ENCODE assay signal across 8 mouse cellular contexts in genomic region chr15:62286666-62287655, GRCm38 (mm10).
DNase-seq lines count a peak whose midpoint lies in the region; ATAC-seq and TF ChIP-seq lines count a peak whose summit lies in the region.

No protein-coding gene starts in this region.

- no peaks in the 10 kb centered on the region for H3K4me1 ChIP-seq in ES-E14 (ENCODE audit: control insufficient read depth in 2 of 2, insufficient read depth in 2 of 2, low read length in 2 of 2, poor library complexity in 1 of 2)
- peaks cover 36% of the 10 kb centered on the region for H3K4me1 ChIP-seq in kidney, embryonic 15.5 days

- intact Hi-C loops in gastrocnemius, postnatal 14 days (cut with DNase I; ENCODE audit: low total_unique reads) = no loop called here

- peak; percentile 30 for DNase-seq in adrenal gland, postnatal 14 days
- DNase-seq in adrenal gland, postnatal 4 days (ENCODE audit: low spot score in 2 of 2) = no peak
- DNase-seq in ES-E14 (ENCODE audit: low read depth, low spot score) = no peak
- DNase-seq in gastrocnemius, postnatal 14 days = peak; percentile 12
- no peak for DNase-seq in thymus, postnatal 25 days
- no peak for DNase-seq in thymus, postnatal 4 days

- peak; percentile 70; the same call in 1 of the 2 replicates for ATAC-seq in kidney, embryonic 15.5 days (replicated peaks; ENCODE audit: low FRiP score)
- ATAC-seq in monocyte, adult 5-6 weeks (replicated peaks; ENCODE audit: insufficient number of reproducible peaks, low FRiP score, low TSS enrichment, poor library complexity, severe bottlenecking) = no peak

- WGBS in kidney, embryonic 15.5 days = 35% methylated on average over 11 of the region's 11 CpGs

- in situ Hi-C loops in ES-E14 (cut with MboI; ENCODE audit: low sequenced_read_pairs in 2 of 2, unreplicated experiment in 2 of 2) = no loop called here

- no peak overlapping the region for H3K9ac ChIP-seq in ES-E14 (ENCODE audit: insufficient read depth, low read depth, low read length, poor library complexity, severe bottlenecking)
- no peak overlapping the region for H3K9ac ChIP-seq in kidney, embryonic 15.5 days

- H3K9me3 ChIP-seq in ES-E14 (ENCODE audit: control insufficient read depth, insufficient read depth, low read depth, low read length) = no peaks in the 10 kb centered on the region
- H3K9me3 ChIP-seq in kidney, embryonic 15.5 days (replicated peaks) = no peaks in the 10 kb centered on the region

- no peak overlapping the region for H3K27ac ChIP-seq in ES-E14 (ENCODE audit: insufficient read depth, low read depth, low read length, poor library complexity, severe bottlenecking)
- H3K27ac ChIP-seq in kidney, embryonic 15.5 days = peak overlapping the region; percentile 63

- H3K4me3 ChIP-seq in ES-E14 (ENCODE audit: insufficient read depth in 1 of 2, low read depth in 1 of 2, low read length in 2 of 2, poor library complexity in 1 of 2, severe bottlenecking in 1 of 2) = no peak overlapping the region
- H3K4me3 ChIP-seq in kidney, embryonic 15.5 days (replicated peaks) = no peak overlapping the region

- H3K27me3 ChIP-seq in kidney, embryonic 15.5 days = no peaks in the 10 kb centered on the region

- no peaks in the 10 kb centered on the region for H3K36me3 ChIP-seq in ES-E14 (ENCODE audit: control insufficient read depth, insufficient read depth, low read length, poor library complexity, severe bottlenecking)
- H3K36me3 ChIP-seq in kidney, embryonic 15.5 days = no peaks in the 10 kb centered on the region

- H3K4me2 ChIP-seq in kidney, embryonic 15.5 days = peak overlapping the region; percentile 26; the same call in 1 of the 2 replicates

TF ChIP-seq in ES-E14, 5 proteins besides CTCF, POLR2A, EP300 and RAD21:
- TF ChIP-seq ZC3H11A (IDR thresholded peaks at IDR 0.05; ENCODE audit: borderline replicate concordance, low read depth, low read length) (no peak), ZNF384 (IDR thresholded peaks at IDR 0.05; ENCODE audit: low read depth, low read length) (0 out of 2 replicates have a peak, but pooled peaks have one; percentile 18), HCFC1 (IDR thresholded peaks at IDR 0.05; ENCODE audit: borderline replicate concordance, insufficient read depth, low read length) (no peak)

Comparison
In these comparisons a context has a peak if more than half of its experiments do, and no peak if none do; other contexts are left out.
1. DNase-seq: peak in adrenal gland, postnatal 14 days (single experiment) and gastrocnemius, postnatal 14 days (single experiment); none in adrenal gland, postnatal 4 days (0 of 2), ES-E14 (single experiment), thymus, postnatal 25 days (single experiment) and thymus, postnatal 4 days (single experiment).